Mouse (Mus musculus) liver, postnatal 0 days (tissue): ENCODE data around the gene Pycr2.

Source experiments
- CTCF ChIP-seq: sonication (generic); IDR thresholded peaks from 2 replicates; pipeline ENCODE4 v1.5.1; 2016; ENCODE audit warnings: antibody characterized with exemption, low read depth
- EP300 ChIP-seq: IDR thresholded peaks from 2 replicates; pipeline ENCODE4 v1.6.1; 2016; ENCODE audit warnings: antibody characterized with exemption, low read depth, mild to moderate bottlenecking

DNA sequence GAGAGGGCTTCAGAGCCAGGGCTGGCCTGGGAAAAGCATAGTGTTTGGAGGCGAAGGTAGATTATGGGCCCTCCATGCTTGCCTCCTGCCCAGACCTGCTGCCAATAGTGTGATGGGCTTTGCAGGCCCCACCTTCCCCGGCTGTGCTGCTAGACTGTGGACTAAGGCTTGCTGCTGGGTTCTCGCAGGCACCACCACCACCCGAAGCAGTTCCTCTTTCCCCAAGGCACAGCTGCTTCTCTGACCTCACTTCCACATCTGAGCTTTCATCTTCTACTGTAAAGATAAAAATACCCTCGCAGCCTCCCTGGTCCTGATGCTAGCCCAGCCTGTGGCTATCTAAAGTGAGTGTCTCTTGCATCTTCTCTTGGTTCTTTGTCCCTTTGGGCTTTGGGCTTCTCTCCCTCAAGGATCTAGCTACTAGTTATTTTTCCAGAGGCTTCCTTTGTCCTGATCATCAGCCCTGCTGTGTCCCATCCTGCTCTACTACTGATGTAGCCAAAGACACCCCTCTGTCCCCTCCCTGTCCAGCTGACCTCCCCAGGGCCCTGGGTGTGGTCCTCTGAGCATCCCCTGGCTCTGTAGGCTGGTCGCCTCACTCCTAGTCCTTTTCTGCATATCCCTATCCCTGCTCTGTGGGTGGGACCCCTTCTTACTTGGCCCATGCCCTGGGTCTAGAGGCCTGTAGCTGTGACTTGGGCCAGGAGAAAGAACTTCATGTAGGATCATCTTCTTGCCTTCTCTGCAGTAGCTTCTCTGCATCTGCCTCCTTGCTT lies 18.4 kb downstream of the Pycr2 start:
- TF ChIP-seq EP300 (no peak), CTCF (no peak)
